In genomic region chr6:140187733-140188132, GRCm38 (mm10) we compare ENCODE assay signal across 23 mouse cellular contexts.
A peak's percentile ranks its signal among the peaks of the same experiment; 100 is the strongest.
DNase-seq lines count a peak whose midpoint lies in the region; ATAC-seq and TF ChIP-seq lines count a peak whose summit lies in the region.
"Had no signal": no experiment of that assay in that cellular context is flagged by ENCODE, and none has a peak within 500 bp of the region (broad histone marks: within the 10 kb centered on the region; RNA-seq: fewer than 3 reads in every experiment).

No protein-coding gene starts in this region.

- no peak overlapping the region; the same call in 1 of the 2 replicates for H3K4me2 ChIP-seq in intestine, embryonic 15.5 days (replicated peaks)
- 0 out of 2 replicates have a peak overlapping the region, but pooled peaks have one; percentile 2 for H3K4me2 ChIP-seq in intestine, postnatal 0 days (replicated peaks; ENCODE audit: low read depth)
- H3K4me2 ChIP-seq: embryonic facial prominence, embryonic 12.5 days; forebrain, embryonic 13.5 days; forebrain, embryonic 15.5 days had no signal

- no peaks in the 10 kb centered on the region for H3K9me3 ChIP-seq in intestine, embryonic 15.5 days
- no peaks in the 10 kb centered on the region for H3K9me3 ChIP-seq in intestine, postnatal 0 days (ENCODE audit: control insufficient read depth)
- H3K9me3 ChIP-seq: embryonic facial prominence, embryonic 10.5 days; embryonic facial prominence, embryonic 12.5 days; forebrain, embryonic 13.5 days; forebrain, embryonic 15.5 days had no signal

- no peaks in the 10 kb centered on the region for H3K27me3 ChIP-seq in intestine, embryonic 15.5 days (replicated peaks)
- H3K27me3 ChIP-seq in intestine, postnatal 0 days (replicated peaks; ENCODE audit: control insufficient read depth, insufficient read depth, low read length), result no peaks in the 10 kb centered on the region
- H3K27me3 ChIP-seq: embryonic facial prominence, embryonic 12.5 days; forebrain, embryonic 13.5 days; forebrain, embryonic 15.5 days; Patski had no signal

- intact Hi-C loops in gastrocnemius, postnatal 14 days (cut with DNase I; ENCODE audit: low total_unique reads), result no loop called here

- H3K27ac ChIP-seq in layer of hippocampus, adult 2 months, result peak overlapping the region; percentile 43; the same call in 1 of the 2 replicates
- H3K27ac ChIP-seq in intestine, embryonic 15.5 days, result peak overlapping the region; percentile 48; the same call in 1 of the 2 replicates
- no peak overlapping the region for H3K27ac ChIP-seq in intestine, postnatal 0 days (ENCODE audit: low read depth, low read length)
- H3K27ac ChIP-seq: embryonic facial prominence, embryonic 10.5 days; embryonic facial prominence, embryonic 12.5 days; forebrain, embryonic 13.5 days; forebrain, embryonic 15.5 days had no signal

- no peak for TF ChIP-seq CTCF in layer of hippocampus, adult 2 months (conservative IDR thresholded peaks at IDR 0.05)
- no peak; the same call in 1 of the 2 replicates for TF ChIP-seq CTCF in intestine, postnatal 0 days (IDR thresholded peaks at IDR 0.05; ENCODE audit: low read depth)

- H3K36me3 ChIP-seq in intestine, embryonic 15.5 days, result no peaks in the 10 kb centered on the region
- no peaks in the 10 kb centered on the region for H3K36me3 ChIP-seq in intestine, postnatal 0 days (ENCODE audit: control insufficient read depth, insufficient read depth)
- H3K36me3 ChIP-seq: embryonic facial prominence, embryonic 10.5 days; embryonic facial prominence, embryonic 12.5 days; forebrain, embryonic 15.5 days had no signal

- no peak for DNase-seq in layer of hippocampus, adult 2 months (ENCODE audit: low spot score in 2 of 2)
- no peak for DNase-seq in layer of hippocampus, postnatal 25 days (ENCODE audit: extremely low spot score in 1 of 2, low spot score in 1 of 2)
- peak; percentile 7 for DNase-seq in brain, adult 2 months (ENCODE audit: low read depth, low spot score)
- DNase-seq in Muller cell, postnatal 12 days (ENCODE audit: inconsistent ontology term), result no peak
- DNase-seq in gastrocnemius, postnatal 14 days, result no peak
- no peak for DNase-seq in cerebellum, adult 11 months
- DNase-seq: adrenal gland, adult 8-10 months; adrenal gland, postnatal 14 days; adrenal gland, postnatal 36 days; cerebellum, adult 11-12 months; cerebellum, adult 2 months; cerebellum, adult 9-10 months; cerebellum, postnatal 10 days; cerebellum, postnatal 25 days; forebrain, postnatal 0 days had no signal

- peak; percentile 54 for ATAC-seq in intestine, embryonic 15.5 days
- no peak for ATAC-seq in intestine, postnatal 0 days
- ATAC-seq: activated CD4-positive, CD25-positive, alpha-beta regulatory T cell, adult 4 months; forebrain, embryonic 13.5 days; forebrain, embryonic 15.5 days; forebrain, postnatal 0 days; Patski had no signal

- 0 out of 2 replicates have a peak, but pooled peaks cover 2% of the 10 kb centered on the region for H3K4me1 ChIP-seq in intestine, embryonic 15.5 days (replicated peaks)
- peaks cover 5% of the 10 kb centered on the region; the same call in 1 of the 2 replicates for H3K4me1 ChIP-seq in intestine, postnatal 0 days (replicated peaks; ENCODE audit: control insufficient read depth, insufficient read depth, low read length)
- H3K4me1 ChIP-seq: embryonic facial prominence, embryonic 10.5 days; embryonic facial prominence, embryonic 12.5 days; forebrain, embryonic 13.5 days; forebrain, embryonic 15.5 days had no signal

- no peak overlapping the region for H3K9ac ChIP-seq in intestine, embryonic 15.5 days
- H3K9ac ChIP-seq in intestine, postnatal 0 days (ENCODE audit: low read depth, low read length), result no peak overlapping the region
- H3K9ac ChIP-seq: embryonic facial prominence, embryonic 12.5 days; forebrain, embryonic 13.5 days; forebrain, embryonic 15.5 days; forebrain, postnatal 0 days had no signal

- H3K4me3 ChIP-seq in layer of hippocampus, adult 2 months, result no peak overlapping the region
- no peak overlapping the region for H3K4me3 ChIP-seq in intestine, embryonic 15.5 days (replicated peaks)
- H3K4me3 ChIP-seq in intestine, postnatal 0 days (ENCODE audit: low read depth, low read length), result no peak overlapping the region
- H3K4me3 ChIP-seq: embryonic facial prominence, embryonic 10.5 days; embryonic facial prominence, embryonic 12.5 days; forebrain, embryonic 13.5 days; forebrain, embryonic 15.5 days had no signal

- 72% methylated on average over 3 of the region's 3 CpGs for WGBS in intestine, embryonic 15.5 days
- 37% methylated on average over 3 of the region's 3 CpGs for WGBS in intestine, postnatal 0 days
